Mouse (Mus musculus) forebrain, embryonic 12.5 days (tissue): ENCODE data around the gene Pcnx3. TPM values are rescaled to one million over a fixed set of nuclear protein-coding genes. Genes with fewer than 3 reads are reported as not detected.
"Not testable (repeated sequence)": the region's sequence is repeated elsewhere in the genome, so short reads cannot be mapped to it uniquely, and the experiment has no call there.

Source experiments
- ATAC-seq: fragments of 200-750 bp; cut with Nextera tagmentation; 2 replicates; pipeline ENCODE4 v1.8.0; 2017; ENCODE audit warnings: moderate TSS enrichment; ENCODE audit not compliant: low FRiP score
- H3K27ac ChIP-seq: fragments of 300-500 bp; sonication (generic); 2 replicates; pipeline ENCODE4 v1.5.1; 2016; ENCODE audit warnings: mild to moderate bottlenecking
- H3K27me3 ChIP-seq: fragments of 300-500 bp; sonication (generic); 2 replicates; pipeline ENCODE4 v1.6.1; 2016; ENCODE audit warnings: mild to moderate bottlenecking
- H3K36me3 ChIP-seq: fragments of 300-500 bp; sonication (generic); replicated peaks from 2 replicates; pipeline ENCODE4 v1.6.1; 2016; ENCODE audit warnings: mild to moderate bottlenecking
- H3K4me1 ChIP-seq: fragments of 300-500 bp; sonication (generic); 2 replicates; pipeline ENCODE4 v1.6.1; 2016
- H3K4me2 ChIP-seq: fragments of 300-500 bp; sonication (generic); 2 replicates; pipeline ENCODE4 v1.6.1; 2016; ENCODE audit warnings: mild to moderate bottlenecking, moderate library complexity
- H3K4me3 ChIP-seq: fragments of 300-500 bp; sonication (generic); replicated peaks from 2 replicates; pipeline ENCODE4 v1.5.1; 2016; ENCODE audit warnings: mild to moderate bottlenecking
- H3K9ac ChIP-seq: fragments of 300-500 bp; sonication (generic); 2 replicates; pipeline ENCODE4 v1.6.1; 2016; ENCODE audit warnings: mild to moderate bottlenecking
- H3K9me3 ChIP-seq: fragments of 300-500 bp; sonication (generic); 2 replicates; pipeline ENCODE4 v1.6.1; 2016
- WGBS: fragments of 180-500 bp; shearing (Covaris S2); methylation state at CpG from one replicate; pipeline ENCODE4 v1.1.7; 2016; 5-methylcytosine and 5-hydroxymethylcytosine counted together
- polyA plus RNA-seq: library from polyadenylated mRNA; unstranded; fragments of >200 nt; fragmentation: Nextera tagmentation; extraction: Ambion mirVana; gene quantifications from 2 replicates; pipeline ENCODE4 v1.2.1, GENCODE M21; 2016

The Pcnx3 gene
- polyA plus RNA-seq, 1 experiment from 2014 or later: 32.4 TPM

DNA sequence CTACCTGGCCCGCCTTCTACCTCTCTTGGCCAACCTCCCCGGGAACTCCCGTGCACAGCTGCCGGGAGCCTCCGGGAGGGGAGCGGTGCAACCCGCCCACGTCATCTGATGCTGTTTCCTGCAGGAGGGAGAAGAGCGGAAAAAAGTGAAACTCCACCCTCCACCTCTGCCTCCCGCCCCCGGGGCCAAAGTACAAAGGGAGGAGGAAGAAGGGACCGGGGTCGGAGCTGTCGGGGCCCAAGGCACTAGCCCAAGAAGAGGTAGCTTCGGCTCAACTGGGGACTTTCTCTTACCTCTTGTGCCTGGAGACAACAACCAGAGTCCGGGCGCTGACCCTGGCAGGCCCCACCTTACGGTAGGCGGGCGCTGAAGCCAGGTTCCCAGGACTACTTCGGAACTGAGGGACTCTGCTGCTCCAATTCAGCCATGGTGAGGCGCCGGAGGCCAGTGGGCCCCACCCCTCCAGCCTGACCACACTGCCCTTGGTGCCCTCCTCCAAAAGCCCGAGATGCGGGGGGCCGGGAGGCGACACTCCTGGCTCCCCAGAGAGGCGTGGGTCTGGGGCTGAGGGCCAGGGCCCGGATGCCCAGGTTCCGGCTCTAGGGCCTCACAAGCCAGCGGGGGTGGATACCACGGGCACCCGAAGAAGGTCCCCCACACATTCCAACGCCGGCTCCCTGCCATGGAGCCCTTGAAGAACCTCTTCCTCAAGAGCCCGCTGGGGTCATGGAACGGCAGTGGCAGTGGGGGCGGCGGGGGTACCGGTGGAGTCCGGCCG, 1.0 kb upstream of the Pcnx3 start:
- 12% methylated on average over 42 of the region's 42 CpGs for WGBS
- peak overlapping the region; percentile 91 for H3K27ac ChIP-seq
- H3K4me1 ChIP-seq: peaks cover 49% of the 10 kb centered on the region
- no peaks in the 10 kb centered on the region for H3K9me3 ChIP-seq
- H3K4me2 ChIP-seq: peak overlapping the region; percentile 99
- peak overlapping the region; percentile 89 for H3K9ac ChIP-seq
- peak overlapping the region; percentile 89 for H3K4me3 ChIP-seq
- peaks cover 5% of the 10 kb centered on the region; the same call in 1 of the 2 replicates for H3K27me3 ChIP-seq
- ATAC-seq: peak; percentile 33; the same call in 1 of the 2 replicates
- peaks cover 48% of the 10 kb centered on the region for H3K36me3 ChIP-seq

- Histone ChIP-seq H3K4me1 (peaks cover 49% of the 10 kb centered on the region), H3K4me3 (peak overlapping the region; percentile 89), H3K9me3 (no peaks in the 10 kb centered on the region), H3K36me3 (peaks cover 54% of the 10 kb centered on the region), H3K27ac (peak overlapping the region; percentile 91), H3K9ac (peak overlapping the region; percentile 89), H3K27me3 (no peaks in the 10 kb centered on the region), H3K4me2 (peak overlapping the region; percentile 99)
- no peak for ATAC-seq
- under 1% methylated on average over 7 of the region's 7 CpGs for WGBS
Observed at GRCm38 (mm10) chr19:5689088-5689428, 350 bp upstream of the Pcnx3 start.

- Histone ChIP-seq H3K9me3 (no peaks in the 10 kb centered on the region), H3K27ac (peak overlapping the region; percentile 91), H3K36me3 (peaks cover 56% of the 10 kb centered on the region), H3K4me2 (peak overlapping the region; percentile 99), H3K4me1 (peaks cover 42% of the 10 kb centered on the region), H3K9ac (peak overlapping the region; percentile 89), H3K4me3 (peak overlapping the region; percentile 89), H3K27me3 (no peaks in the 10 kb centered on the region)
- no peak for ATAC-seq
- WGBS: 20% methylated on average over 9 of the region's 9 CpGs
Observed at GRCm38 (mm10) chr19:5687738-5688137, 970 bp downstream of the Pcnx3 start.

GRCm38 (mm10) chr19:5686954-5687353, 1.8 kb downstream of the Pcnx3 start:
- H3K9me3 ChIP-seq, H3K9ac ChIP-seq, H3K27ac ChIP-seq, ATAC-seq, H3K27me3 ChIP-seq: not testable (repeated sequence)
- Histone ChIP-seq H3K36me3 (peaks cover 57% of the 10 kb centered on the region), H3K4me1 (peaks cover 34% of the 10 kb centered on the region), H3K4me2 (peak overlapping the region; percentile 99), H3K4me3 (peak overlapping the region; percentile 89; the same call in 1 of the 2 replicates)
- 92% methylated on average over 11 of the region's 12 CpGs for WGBS

DNA sequence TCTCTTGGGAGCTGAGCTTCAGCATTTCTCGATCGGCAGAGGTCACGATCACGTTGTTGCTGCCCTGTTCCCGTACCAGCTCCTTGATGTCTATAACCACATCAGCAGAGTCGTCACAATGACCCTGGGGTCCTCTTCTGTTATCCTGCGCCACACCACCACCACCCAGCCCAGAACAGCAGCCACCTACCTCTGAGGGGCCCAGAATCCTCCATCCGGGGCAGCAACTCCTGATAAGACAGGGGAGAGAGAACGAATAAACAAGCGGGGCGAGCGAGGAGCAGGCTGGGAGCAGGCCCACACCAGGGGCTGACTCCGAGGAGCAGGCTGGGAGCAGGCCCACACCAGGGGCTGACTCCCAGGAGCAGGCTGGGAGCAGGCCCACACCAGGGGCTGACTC, 2.3 kb downstream of the Pcnx3 start:
- no peak for ATAC-seq
- peaks cover 29% of the 10 kb centered on the region for H3K4me1 ChIP-seq
- peaks cover 60% of the 10 kb centered on the region for H3K36me3 ChIP-seq
- no peak overlapping the region for H3K4me3 ChIP-seq
- no peak overlapping the region for H3K4me2 ChIP-seq
- 94% methylated on average over 13 of the region's 13 CpGs for WGBS
- no peak overlapping the region for H3K27ac ChIP-seq
- no peak overlapping the region for H3K9ac ChIP-seq
- H3K27me3 ChIP-seq: no peaks in the 10 kb centered on the region
- no peaks in the 10 kb centered on the region for H3K9me3 ChIP-seq

GRCm38 (mm10) chr19:5685861-5686260, 2.8 kb downstream of the Pcnx3 start:
- WGBS: 95% methylated on average over 11 of the region's 11 CpGs
- Histone ChIP-seq H3K36me3 (peaks cover 60% of the 10 kb centered on the region), H3K4me3 (no peak overlapping the region)

GRCm38 (mm10) chr19:5685431-5685830, 3.3 kb downstream of the Pcnx3 start:
- peaks cover 19% of the 10 kb centered on the region for H3K4me1 ChIP-seq

More at GRCm38 (mm10) chr19:5685861-5686260, 2.8 kb downstream of the Pcnx3 start:
- no peak for ATAC-seq
- no peak overlapping the region for H3K4me2 ChIP-seq
- peaks cover 23% of the 10 kb centered on the region for H3K4me1 ChIP-seq
- no peaks in the 10 kb centered on the region for H3K9me3 ChIP-seq
- no peak overlapping the region for H3K9ac ChIP-seq
- H3K27me3 ChIP-seq: no peaks in the 10 kb centered on the region
- no peak overlapping the region for H3K27ac ChIP-seq

DNA sequence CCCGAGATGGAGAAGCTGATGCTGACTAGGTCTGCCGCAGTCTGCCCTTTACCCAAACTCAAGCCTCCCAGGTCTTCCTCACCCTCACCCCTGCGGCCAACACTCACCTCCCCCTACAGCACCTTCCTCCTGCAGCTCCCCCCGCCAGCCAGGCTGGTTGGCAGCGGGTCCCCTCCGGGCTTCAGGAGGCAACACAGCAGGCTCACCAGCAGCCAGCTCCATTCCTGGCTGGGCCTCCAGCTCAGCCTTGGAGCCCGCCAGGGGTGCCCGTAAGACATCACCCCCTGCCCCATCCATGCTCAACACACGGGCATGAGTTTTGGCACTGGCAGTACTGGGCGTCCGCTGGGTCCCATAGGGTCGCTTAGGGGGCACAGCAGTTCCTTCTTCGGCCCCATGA, 3.7 kb downstream of the Pcnx3 start:
- no peaks in the 10 kb centered on the region for H3K27me3 ChIP-seq

More at GRCm38 (mm10) chr19:5685431-5685830, 3.3 kb downstream of the Pcnx3 start:
- Histone ChIP-seq H3K27me3 (no peaks in the 10 kb centered on the region), H3K36me3 (peaks cover 62% of the 10 kb centered on the region), H3K4me2 (no peak overlapping the region), H3K9ac (no peak overlapping the region), H3K4me3 (no peak overlapping the region), H3K27ac (no peak overlapping the region), H3K9me3 (no peaks in the 10 kb centered on the region)
- ATAC-seq: no peak
- WGBS: 96% methylated on average over 19 of the region's 19 CpGs

DNA sequence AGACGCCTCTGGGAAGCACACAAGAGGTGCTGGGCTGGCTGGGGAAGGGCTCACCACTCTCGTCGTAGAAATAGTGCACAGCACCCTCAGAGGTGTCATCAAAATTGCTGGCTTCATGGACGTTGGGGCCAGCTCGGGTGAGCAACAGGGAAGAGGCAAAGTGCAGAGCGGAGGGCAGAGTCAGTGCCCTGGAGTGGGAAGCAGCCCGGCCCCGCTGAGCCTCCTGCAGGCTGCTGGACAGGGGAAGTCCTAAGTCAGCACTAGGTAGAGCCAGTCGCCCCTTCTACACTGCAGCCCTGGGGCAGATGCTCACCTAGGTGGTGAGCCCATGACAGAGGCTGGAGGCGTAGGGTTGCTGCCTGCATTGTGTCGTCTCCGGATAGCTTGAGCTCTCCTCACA, 4.5 kb downstream of the Pcnx3 start:
- Histone ChIP-seq H3K27me3 (no peaks in the 10 kb centered on the region), H3K27ac (no peak overlapping the region), H3K9me3 (no peaks in the 10 kb centered on the region), H3K36me3 (peaks cover 74% of the 10 kb centered on the region), H3K9ac (no peak overlapping the region), H3K4me2 (no peak overlapping the region), H3K4me3 (no peak overlapping the region), H3K4me1 (peaks cover 12% of the 10 kb centered on the region)
- no peak for ATAC-seq
- 94% methylated on average over 12 of the region's 12 CpGs for WGBS

More for the DNA sequence above, 3.7 kb downstream of the Pcnx3 start:
- 89% methylated on average over 13 of the region's 13 CpGs for WGBS
- ATAC-seq: no peak
- Histone ChIP-seq H3K9me3 (no peaks in the 10 kb centered on the region), H3K9ac (no peak overlapping the region), H3K4me2 (no peak overlapping the region), H3K4me3 (no peak overlapping the region), H3K36me3 (peaks cover 67% of the 10 kb centered on the region), H3K27ac (no peak overlapping the region), H3K4me1 (peaks cover 14% of the 10 kb centered on the region)

- 91% methylated on average over 4 of the region's 4 CpGs for WGBS
- Histone ChIP-seq H3K4me2 (no peak overlapping the region), H3K9ac (no peak overlapping the region), H3K36me3 (peaks cover 92% of the 10 kb centered on the region), H3K27ac (no peak overlapping the region), H3K9me3 (no peaks in the 10 kb centered on the region), H3K4me3 (no peak overlapping the region), H3K27me3 (no peaks in the 10 kb centered on the region), H3K4me1 (no peaks in the 10 kb centered on the region)
- no peak for ATAC-seq
Observed at GRCm38 (mm10) chr19:5680432-5680831, 8.3 kb downstream of the Pcnx3 start.

DNA sequence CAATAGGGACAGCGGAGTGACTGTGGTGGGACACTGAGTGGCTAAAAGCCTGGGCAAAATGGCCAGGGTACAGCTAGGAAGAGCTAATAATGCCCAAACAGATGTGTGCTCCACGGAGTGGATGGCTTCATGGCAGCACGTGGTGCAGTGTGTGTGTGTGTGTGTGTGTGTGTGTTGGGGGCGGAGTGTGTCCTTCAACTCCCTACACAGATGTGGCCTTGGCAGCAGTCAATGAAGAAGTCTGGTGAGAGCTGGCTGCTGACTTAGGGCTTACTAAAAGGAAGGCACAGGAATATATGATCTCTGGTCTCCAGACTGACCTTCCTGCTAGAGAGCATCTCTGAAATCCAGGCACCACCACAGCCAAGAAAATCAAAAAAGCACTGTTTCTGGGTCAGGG, 20.3 kb downstream of the Pcnx3 start:
- no peak overlapping the region for H3K4me3 ChIP-seq
- no peaks in the 10 kb centered on the region for H3K27me3 ChIP-seq
- H3K9ac ChIP-seq: no peak overlapping the region
- no peaks in the 10 kb centered on the region for H3K9me3 ChIP-seq
- no peak for ATAC-seq
- H3K36me3 ChIP-seq: peaks cover 90% of the 10 kb centered on the region
- peaks cover 8% of the 10 kb centered on the region for H3K4me1 ChIP-seq
- WGBS: 90% methylated on average over 4 of the region's 4 CpGs
- H3K27ac ChIP-seq: no peak overlapping the region
- H3K4me2 ChIP-seq: no peak overlapping the region

DNA sequence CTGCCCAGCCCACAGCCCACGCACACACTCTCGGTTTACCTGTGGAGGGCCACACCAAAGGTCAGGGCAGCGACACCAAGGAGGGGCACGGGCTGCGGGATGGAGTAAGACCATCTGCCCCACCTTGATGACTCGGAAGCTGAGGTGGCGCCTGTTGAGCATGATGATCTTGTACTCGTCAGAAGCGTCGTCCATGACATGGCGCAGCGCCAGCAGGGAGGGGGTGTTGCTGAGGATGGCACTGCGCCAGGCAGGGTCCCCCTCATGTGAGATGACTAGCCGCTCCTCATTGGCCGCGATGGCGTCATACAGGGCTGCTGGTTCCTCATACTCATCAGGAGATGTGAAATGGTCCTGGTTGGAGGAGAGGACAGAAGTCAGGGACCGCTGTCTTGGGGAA, 22.3 kb downstream of the Pcnx3 start:
- Histone ChIP-seq H3K4me2 (no peak overlapping the region), H3K9ac (no peak overlapping the region; the same call in 1 of the 2 replicates), H3K4me1 (peaks cover 17% of the 10 kb centered on the region), H3K36me3 (peaks cover 70% of the 10 kb centered on the region), H3K9me3 (no peaks in the 10 kb centered on the region), H3K4me3 (no peak overlapping the region), H3K27ac (no peak overlapping the region), H3K27me3 (no peaks in the 10 kb centered on the region)
- 92% methylated on average over 18 of the region's 18 CpGs for WGBS
- ATAC-seq: no peak

DNA sequence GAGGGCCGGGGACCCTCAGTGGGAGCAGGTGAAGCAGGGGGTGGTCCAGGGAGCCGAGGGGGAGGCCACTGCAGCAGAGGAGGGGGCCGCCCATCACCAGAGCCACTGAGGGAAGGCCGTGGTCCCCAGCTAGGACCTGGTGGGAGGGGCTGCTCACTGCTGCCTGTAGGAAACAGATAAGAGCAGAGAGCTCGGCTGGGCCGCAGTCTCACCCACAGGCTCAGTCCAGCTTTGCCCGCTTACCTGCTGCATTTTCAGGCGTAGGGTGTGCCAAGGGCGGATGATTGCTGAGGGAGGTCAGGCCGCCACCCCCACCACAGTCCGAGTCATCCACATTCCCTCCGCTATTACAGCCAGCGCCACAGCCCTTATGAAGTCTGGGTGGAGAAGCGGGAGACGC, 23.2 kb downstream of the Pcnx3 start:
- Histone ChIP-seq H3K4me2 (no peak overlapping the region), H3K9ac (no peak overlapping the region), H3K27me3 (no peaks in the 10 kb centered on the region), H3K4me1 (peaks cover 19% of the 10 kb centered on the region), H3K36me3 (peaks cover 61% of the 10 kb centered on the region), H3K4me3 (no peak overlapping the region), H3K9me3 (no peaks in the 10 kb centered on the region), H3K27ac (no peak overlapping the region)
- 89% methylated on average over 15 of the region's 15 CpGs for WGBS
- ATAC-seq: no peak
